Mouse (Mus musculus): ENCODE measurements around the gene Smim24. TPM values are rescaled to one million over a fixed set of nuclear protein-coding genes. Genes with fewer than 3 reads are reported as not detected.

The Smim24 gene
- polyA plus RNA-seq, 1 experiment from 2014 or later: 1.7 TPM

GRCm38 (mm10) chr10:81435436-81435835 lies 42.6 kb downstream of the Smim24 start:
- Histone ChIP-seq H3K4me2 (ENCODE audit: low read depth, low read length) (no peak overlapping the region), H3K27ac (ENCODE audit: low read depth) (no peak overlapping the region), H3K4me3 (ENCODE audit: low read depth, low read length) (no peak overlapping the region), H3K9me3 (ENCODE audit: low read length) (no peaks in the 10 kb centered on the region), H3K4me1 (ENCODE audit: insufficient read depth) (peaks cover 20% of the 10 kb centered on the region), H3K36me3 (replicated peaks; ENCODE audit: insufficient read depth, low read length) (no peaks in the 10 kb centered on the region), H3K9ac (replicated peaks) (no peak overlapping the region), H3K27me3 (ENCODE audit: insufficient read depth, low read length) (peaks cover 6% of the 10 kb centered on the region; the same call in 1 of the 2 replicates)
- DNase-seq (peak; percentile 14), ATAC-seq (no peak)
- 69% methylated on average over 3 of the region's 3 CpGs for WGBS (ENCODE audit: insufficient replicate concordance)
- TF ChIP-seq CTCF (IDR thresholded peaks at IDR 0.05; ENCODE audit: low read depth) (no peak), EP300 (IDR thresholded peaks at IDR 0.05; ENCODE audit: low read depth) (no peak)

DNA sequence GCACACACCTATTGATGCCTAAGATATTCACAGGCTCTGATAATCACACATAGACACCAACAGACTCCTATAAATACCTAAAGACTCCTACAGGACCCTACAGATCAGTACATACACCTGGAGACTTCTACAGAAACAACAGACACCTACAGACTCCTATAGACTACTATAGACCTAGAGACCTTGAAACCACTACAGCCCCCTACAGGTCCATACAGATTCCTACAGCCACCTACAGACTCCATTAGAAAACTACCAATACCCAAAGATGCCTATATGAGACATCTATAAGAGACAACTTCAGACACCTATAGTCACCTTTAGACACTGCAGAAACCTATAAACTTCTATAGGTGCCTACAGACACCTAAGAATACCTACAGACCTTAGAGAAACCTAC lies 48.2 kb downstream of the Smim24 start:
- Histone ChIP-seq H3K36me3 (replicated peaks; ENCODE audit: insufficient read depth, low read length) (no peaks in the 10 kb centered on the region), H3K9ac (replicated peaks) (no peak overlapping the region), H3K9me3 (ENCODE audit: low read length) (no peaks in the 10 kb centered on the region), H3K4me1 (ENCODE audit: insufficient read depth) (no peaks in the 10 kb centered on the region), H3K4me3 (ENCODE audit: low read depth, low read length) (no peak overlapping the region), H3K27ac (ENCODE audit: low read depth) (no peak overlapping the region), H3K27me3 (ENCODE audit: insufficient read depth, low read length) (no peaks in the 10 kb centered on the region; the same call in 1 of the 2 replicates), H3K4me2 (ENCODE audit: low read depth, low read length) (no peak overlapping the region)
- TF ChIP-seq EP300 (IDR thresholded peaks at IDR 0.05; ENCODE audit: low read depth) (no peak), CTCF (IDR thresholded peaks at IDR 0.05; ENCODE audit: low read depth) (peak; percentile 58)
- DNase-seq: no peak
- ATAC-seq: no peak

Small RNA genes within 50 kb of the gene (microRNA-seq; reads per million reads assigned to microRNA genes)
- not detected for gene Mir1191b
- gene Mir6913: not detected

Other genes starting within 250 kb of the Smim24 start
- 14.6 and 16.1 TPM in 2 replicates for gene Pias4, start 225.1 kb upstream of the Smim24 start, polyA plus RNA-seq (2015; fragmentation: Nextera tagmentation; extraction: Ambion mirVana)
- 310 and 313 TPM in 2 replicates for gene Eef2, start 216.4 kb upstream of the Smim24 start, polyA plus RNA-seq (2015; fragmentation: Nextera tagmentation; extraction: Ambion mirVana)
- gene Dapk3, start 210.0 kb upstream of the Smim24 start, polyA plus RNA-seq (2015; fragmentation: Nextera tagmentation; extraction: Ambion mirVana): 15.3 and 17.2 TPM in 2 replicates
- gene 4930442H23Rik, start 209.2 kb upstream of the Smim24 start, polyA plus RNA-seq (2015; fragmentation: Nextera tagmentation; extraction: Ambion mirVana): not detected in 2 replicates
- gene Nmrk2, start 191.0 kb upstream of the Smim24 start, polyA plus RNA-seq (2015; fragmentation: Nextera tagmentation; extraction: Ambion mirVana): not detected in 2 replicates
- gene Atcay, start 162.2 kb upstream of the Smim24 start, polyA plus RNA-seq (2015; fragmentation: Nextera tagmentation; extraction: Ambion mirVana): not detected in 2 replicates
- 0.09 and 0.61 TPM in 2 replicates for gene Zfr2, start 159.9 kb upstream of the Smim24 start, polyA plus RNA-seq (2015; fragmentation: Nextera tagmentation; extraction: Ambion mirVana)
- 1.7 TPM in 2 replicates for gene Matk, start 140.1 kb upstream of the Smim24 start, polyA plus RNA-seq (2015; fragmentation: Nextera tagmentation; extraction: Ambion mirVana)
- gene Mrpl54, start 126.1 kb upstream of the Smim24 start, polyA plus RNA-seq (2015; fragmentation: Nextera tagmentation; extraction: Ambion mirVana): 110 and 112 TPM in 2 replicates
- gene Apba3, start 126.1 kb upstream of the Smim24 start, polyA plus RNA-seq (2015; fragmentation: Nextera tagmentation; extraction: Ambion mirVana): 21.1 and 23.2 TPM in 2 replicates
- gene Tjp3, start 101.5 kb upstream of the Smim24 start, polyA plus RNA-seq (2015; fragmentation: Nextera tagmentation; extraction: Ambion mirVana): 1.7 and 1.8 TPM in 2 replicates
- 8.8 and 9.7 TPM in 2 replicates for gene Pip5k1c, start 100.1 kb upstream of the Smim24 start, polyA plus RNA-seq (2015; fragmentation: Nextera tagmentation; extraction: Ambion mirVana)
- gene Cactin, start 71.9 kb upstream of the Smim24 start, polyA plus RNA-seq (2015; fragmentation: Nextera tagmentation; extraction: Ambion mirVana): 12.4 and 12.9 TPM in 2 replicates
- gene Tbxa2r, start 64.3 kb upstream of the Smim24 start, polyA plus RNA-seq (2015; fragmentation: Nextera tagmentation; extraction: Ambion mirVana): 5.2 and 5.4 TPM in 2 replicates
- gene Gipc3, start 49.8 kb upstream of the Smim24 start, polyA plus RNA-seq (2015; fragmentation: Nextera tagmentation; extraction: Ambion mirVana): 0.02 and 0.08 TPM in 2 replicates
- gene Hmg20b, start 42.6 kb upstream of the Smim24 start, polyA plus RNA-seq (2015; fragmentation: Nextera tagmentation; extraction: Ambion mirVana): 26.4 and 27.1 TPM in 2 replicates
- gene Mfsd12, start 35.6 kb upstream of the Smim24 start, polyA plus RNA-seq (2015; fragmentation: Nextera tagmentation; extraction: Ambion mirVana): 6.8 and 7.9 TPM in 2 replicates
- 0.71 and 0.94 TPM in 2 replicates for gene 4930404N11Rik, start 27.2 kb upstream of the Smim24 start, polyA plus RNA-seq (2015; fragmentation: Nextera tagmentation; extraction: Ambion mirVana)
- gene Fzr1, start 14.5 kb upstream of the Smim24 start, polyA plus RNA-seq (2015; fragmentation: Nextera tagmentation; extraction: Ambion mirVana): 69.7 and 74.6 TPM in 2 replicates
- gene Dohh, start 8.6 kb upstream of the Smim24 start, polyA plus RNA-seq (2015; fragmentation: Nextera tagmentation; extraction: Ambion mirVana): 39.3 and 42.1 TPM in 2 replicates
- gene Gm48551, start 8.6 kb upstream of the Smim24 start, polyA plus RNA-seq (2015; fragmentation: Nextera tagmentation; extraction: Ambion mirVana): 0.40 and 0.70 TPM in 2 replicates
- not detected in 2 replicates for gene Gm48552, start 4.0 kb upstream of the Smim24 start, polyA plus RNA-seq (2015; fragmentation: Nextera tagmentation; extraction: Ambion mirVana)
- gene Nfic, start 62.6 kb downstream of the Smim24 start, polyA plus RNA-seq (2015; fragmentation: Nextera tagmentation; extraction: Ambion mirVana): 19.6 and 21.1 TPM in 2 replicates
- gene Celf5, start 89.7 kb downstream of the Smim24 start, polyA plus RNA-seq (2015; fragmentation: Nextera tagmentation; extraction: Ambion mirVana): not detected in 2 replicates
- 29.2 and 30.6 TPM in 2 replicates for gene Ncln, start 103.3 kb downstream of the Smim24 start, polyA plus RNA-seq (2015; fragmentation: Nextera tagmentation; extraction: Ambion mirVana)
- gene S1pr4, start 107.1 kb downstream of the Smim24 start, polyA plus RNA-seq (2015; fragmentation: Nextera tagmentation; extraction: Ambion mirVana): 6.3 and 7.4 TPM in 2 replicates
- gene Gna15, start 131.2 kb downstream of the Smim24 start, polyA plus RNA-seq (2015; fragmentation: Nextera tagmentation; extraction: Ambion mirVana): 4.0 and 4.4 TPM in 2 replicates
- 18.3 and 19.2 TPM in 2 replicates for gene Gna11, start 152.1 kb downstream of the Smim24 start, polyA plus RNA-seq (2015; fragmentation: Nextera tagmentation; extraction: Ambion mirVana)
- 256 and 266 TPM in 2 replicates for gene Aes, start 166.4 kb downstream of the Smim24 start, polyA plus RNA-seq (2015; fragmentation: Nextera tagmentation; extraction: Ambion mirVana)
- gene Tle2, start 181.5 kb downstream of the Smim24 start, polyA plus RNA-seq (2015; fragmentation: Nextera tagmentation; extraction: Ambion mirVana): 1.2 and 2.2 TPM in 2 replicates
- 2.9 and 3.0 TPM in 2 replicates for gene Tle6, start 208.0 kb downstream of the Smim24 start, polyA plus RNA-seq (2015; fragmentation: Nextera tagmentation; extraction: Ambion mirVana)
- 0.13 TPM in 2 replicates for gene BC025920, start 213.2 kb downstream of the Smim24 start, polyA plus RNA-seq (2015; fragmentation: Nextera tagmentation; extraction: Ambion mirVana)
- 4.5 and 6.1 TPM in 2 replicates for gene Sirt6, start 234.7 kb downstream of the Smim24 start, polyA plus RNA-seq (2015; fragmentation: Nextera tagmentation; extraction: Ambion mirVana)
- 1.8 and 2.1 TPM in 2 replicates for gene Ankrd24, start 235.5 kb downstream of the Smim24 start, polyA plus RNA-seq (2015; fragmentation: Nextera tagmentation; extraction: Ambion mirVana)

Data from liver, postnatal 0 days (tissue).